Mouse (Mus musculus) embryonic facial prominence, embryonic 12.5 days (tissue): Measurements from ENCODE around the gene Ptprn2. TPM values are rescaled to one million over a fixed set of nuclear protein-coding genes. Genes with fewer than 3 reads are reported as not detected.
A peak's percentile ranks its signal among the peaks of the same experiment; 100 is the strongest.
"Not testable (repeated sequence)": the region's sequence is repeated elsewhere in the genome, so short reads cannot be mapped to it uniquely, and the experiment has no call there.

Experiments used
- ATAC-seq: fragments of 200-750 bp; cut with Nextera tagmentation; 2 replicates; pipeline ENCODE4 v1.8.0; 2017; ENCODE audit not compliant: insufficient number of reproducible peaks, insufficient read depth, low FRiP score, low TSS enrichment
- H3K27ac ChIP-seq: fragments of 300-500 bp; sonication (generic); 2 replicates; pipeline ENCODE4 v1.5.1; 2016; ENCODE audit warnings: mild to moderate bottlenecking
- H3K27me3 ChIP-seq: fragments of 300-500 bp; sonication (generic); 2 replicates; pipeline ENCODE4 v1.6.1; 2016; ENCODE audit warnings: mild to moderate bottlenecking, moderate library complexity
- H3K36me3 ChIP-seq: fragments of 300-500 bp; sonication (generic); 2 replicates; pipeline ENCODE4 v1.6.1; 2016; ENCODE audit warnings: mild to moderate bottlenecking
- H3K4me1 ChIP-seq: fragments of 300-500 bp; sonication (generic); 2 replicates; pipeline ENCODE4 v1.6.1; 2016
- H3K4me2 ChIP-seq: fragments of 300-500 bp; sonication (generic); replicated peaks from 2 replicates; pipeline ENCODE4 v1.6.1; 2016; ENCODE audit warnings: mild to moderate bottlenecking, moderate library complexity
- H3K4me3 ChIP-seq: fragments of 300-500 bp; sonication (generic); 2 replicates; pipeline ENCODE4 v1.5.1; 2016; ENCODE audit warnings: mild to moderate bottlenecking
- H3K9ac ChIP-seq: fragments of 300-500 bp; sonication (generic); 2 replicates; pipeline ENCODE4 v1.6.1; 2016; ENCODE audit warnings: mild to moderate bottlenecking, moderate library complexity
- H3K9me3 ChIP-seq: fragments of 300-500 bp; sonication (generic); 2 replicates; pipeline ENCODE4 v1.6.1; 2016; ENCODE audit warnings: mild to moderate bottlenecking, moderate library complexity
- WGBS: fragments of 180-500 bp; shearing (Covaris S2); methylation state at CpG from one replicate; pipeline ENCODE4 v1.1.7; 2016; 5-methylcytosine and 5-hydroxymethylcytosine counted together
- polyA plus RNA-seq: library from polyadenylated mRNA; unstranded; fragments of >200 nt; fragmentation: Nextera tagmentation; extraction: Ambion mirVana; gene quantifications from 2 replicates; pipeline ENCODE4 v1.2.1, GENCODE M21; 2016

The Ptprn2 gene
- polyA plus RNA-seq, 1 experiment from 2014 or later, result 0.90 TPM

DNA sequence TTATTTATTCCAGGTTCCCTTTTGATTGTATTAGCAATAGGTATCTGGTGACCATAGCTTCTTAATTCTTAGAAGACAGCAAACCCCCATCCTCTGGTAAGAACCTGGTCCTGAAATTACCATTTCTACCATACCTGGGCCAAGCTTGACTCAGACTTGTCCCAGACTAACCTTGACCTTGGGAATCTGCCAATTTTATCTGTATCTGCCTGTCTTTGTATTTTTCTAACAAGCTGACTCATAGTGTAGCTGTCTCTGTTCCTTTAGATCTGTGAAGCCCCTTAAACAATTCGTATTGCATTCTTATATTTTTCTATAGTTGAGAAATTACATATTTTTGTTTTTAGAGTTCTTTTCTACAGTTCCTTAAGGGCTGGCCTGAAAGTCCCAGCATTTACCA is 6.7 kb upstream of the Ptprn2 start:
- ATAC-seq, result no peak
- no peaks in the 10 kb centered on the region for H3K9me3 ChIP-seq

DNA sequence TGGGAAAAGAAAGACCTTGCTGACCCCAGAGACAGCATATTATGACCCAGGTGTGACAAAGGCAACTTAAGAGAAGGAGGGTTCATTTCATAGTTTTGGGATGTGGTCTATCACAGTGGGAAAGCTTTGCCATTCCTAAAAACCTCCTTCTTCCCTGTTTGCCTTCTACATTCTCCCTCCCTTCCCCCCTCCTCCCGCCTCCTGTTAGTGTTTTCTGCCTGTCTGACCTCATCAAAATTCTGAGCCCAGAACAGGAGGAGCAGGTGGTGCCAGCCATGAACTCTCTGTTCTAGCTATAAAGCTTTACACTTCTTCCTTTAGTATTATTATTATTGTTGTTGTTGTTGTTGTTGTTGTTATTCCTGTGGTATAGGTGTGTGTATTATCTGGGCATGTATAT is 3.6 kb upstream of the Ptprn2 start:
- 76% methylated on average over 1 of the region's 1 CpGs for WGBS
- Histone ChIP-seq H3K27ac (no peak overlapping the region), H3K4me1 (peaks cover 7% of the 10 kb centered on the region; the same call in 1 of the 2 replicates), H3K4me3 (no peak overlapping the region), H3K36me3 (no peaks in the 10 kb centered on the region), H3K27me3 (peaks cover 12% of the 10 kb centered on the region), H3K4me2 (no peak overlapping the region), H3K9ac (no peak overlapping the region), H3K9me3 (no peaks in the 10 kb centered on the region)
- ATAC-seq, result no peak

More for the DNA sequence above, 6.7 kb upstream of the Ptprn2 start:
- H3K27me3 ChIP-seq, result no peaks in the 10 kb centered on the region
- no peaks in the 10 kb centered on the region for H3K36me3 ChIP-seq
- H3K4me2 ChIP-seq, result no peak overlapping the region
- 63% methylated on average over 1 of the region's 1 CpGs for WGBS
- no peak overlapping the region for H3K4me3 ChIP-seq
- no peak overlapping the region for H3K9ac ChIP-seq
- no peaks in the 10 kb centered on the region for H3K4me1 ChIP-seq
- no peak overlapping the region for H3K27ac ChIP-seq

DNA sequence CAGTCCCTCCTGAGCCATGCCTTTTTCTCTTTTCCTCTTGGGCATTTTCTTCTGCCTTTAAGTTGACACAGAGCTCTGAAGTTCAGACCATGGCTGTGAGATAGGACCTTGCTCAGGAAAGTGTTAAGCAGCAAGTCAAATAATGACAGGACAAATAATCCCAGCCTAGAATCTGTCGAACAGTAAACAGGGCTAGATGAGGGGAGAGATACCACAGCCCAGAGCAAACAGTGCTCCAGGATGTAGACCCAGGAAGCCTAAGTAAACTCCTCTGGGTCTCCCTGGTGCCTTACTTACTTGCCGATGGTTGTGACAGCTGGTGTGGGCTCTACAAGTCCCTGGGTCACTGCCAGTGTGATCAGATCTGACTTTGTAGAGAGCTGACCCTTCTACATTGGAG is 1.9 kb upstream of the Ptprn2 start:
- ATAC-seq, result no peak

DNA sequence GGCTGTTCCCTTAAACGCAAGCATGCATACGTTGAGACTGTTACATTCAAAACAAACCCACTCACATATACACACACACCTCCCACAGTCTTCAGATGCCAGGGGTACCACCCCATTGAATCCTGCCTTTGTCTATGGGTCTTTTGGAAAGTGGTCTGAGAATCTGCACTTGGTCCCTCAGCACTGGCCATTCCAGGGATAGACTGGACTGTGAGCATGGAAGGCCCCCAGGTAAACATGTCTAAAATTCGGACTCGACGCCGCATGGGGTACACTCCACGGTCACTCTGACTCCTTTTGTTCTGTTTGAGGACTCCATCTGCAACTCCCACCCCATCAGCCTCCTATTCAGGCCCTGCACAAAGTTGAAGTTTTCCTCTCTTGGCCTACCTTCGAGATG is 529 bp upstream of the Ptprn2 start:
- peak overlapping the region; percentile 100 for H3K4me2 ChIP-seq
- H3K4me3 ChIP-seq, result no peak overlapping the region
- H3K27ac ChIP-seq, result no peak overlapping the region
- H3K9ac ChIP-seq, result no peak overlapping the region
- 85% methylated on average over 8 of the region's 8 CpGs for WGBS
- 0 out of 2 replicates have a peak, but pooled peaks have one; percentile 4 for ATAC-seq
- H3K4me1 ChIP-seq, result peaks cover 7% of the 10 kb centered on the region; the same call in 1 of the 2 replicates
- H3K9me3 ChIP-seq, result no peaks in the 10 kb centered on the region
- peaks cover 15% of the 10 kb centered on the region for H3K27me3 ChIP-seq
- H3K36me3 ChIP-seq, result no peaks in the 10 kb centered on the region

More for the DNA sequence above, 1.9 kb upstream of the Ptprn2 start:
- WGBS, result 48% methylated on average over 2 of the region's 2 CpGs
- H3K9me3 ChIP-seq, result no peaks in the 10 kb centered on the region
- no peak overlapping the region for H3K9ac ChIP-seq
- no peaks in the 10 kb centered on the region for H3K36me3 ChIP-seq
- no peak overlapping the region for H3K27ac ChIP-seq
- H3K4me1 ChIP-seq, result peaks cover 7% of the 10 kb centered on the region; the same call in 1 of the 2 replicates
- peaks cover 15% of the 10 kb centered on the region for H3K27me3 ChIP-seq
- H3K4me3 ChIP-seq, result no peak overlapping the region
- H3K4me2 ChIP-seq, result no peak overlapping the region

DNA sequence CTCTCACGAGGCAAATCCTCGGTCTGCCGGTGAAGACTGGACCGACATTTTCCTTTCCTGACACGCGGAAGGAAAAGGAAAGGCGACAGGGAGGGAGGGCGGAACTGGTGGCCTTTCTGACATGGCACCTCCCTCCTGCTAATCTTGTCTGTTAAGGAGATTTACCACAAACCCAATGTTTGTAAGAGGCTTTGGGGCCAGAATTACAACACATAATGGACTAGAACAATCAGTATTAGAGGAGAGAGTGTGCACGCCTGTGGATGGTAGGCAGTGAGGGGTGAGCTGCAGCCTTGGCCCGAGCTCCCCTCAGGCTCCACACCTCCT is 847 bp downstream of the Ptprn2 start:
- H3K4me3 ChIP-seq, result peak overlapping the region; percentile 53
- 5% methylated on average over 10 of the region's 10 CpGs for WGBS
- H3K4me2 ChIP-seq, result peak overlapping the region; percentile 100
- peaks cover 15% of the 10 kb centered on the region for H3K27me3 ChIP-seq
- ATAC-seq, result no peak
- no peak overlapping the region for H3K27ac ChIP-seq
- H3K36me3 ChIP-seq, result no peaks in the 10 kb centered on the region
- no peak overlapping the region for H3K9ac ChIP-seq
- peaks cover 7% of the 10 kb centered on the region; the same call in 1 of the 2 replicates for H3K4me1 ChIP-seq
- H3K9me3 ChIP-seq, result no peaks in the 10 kb centered on the region

DNA sequence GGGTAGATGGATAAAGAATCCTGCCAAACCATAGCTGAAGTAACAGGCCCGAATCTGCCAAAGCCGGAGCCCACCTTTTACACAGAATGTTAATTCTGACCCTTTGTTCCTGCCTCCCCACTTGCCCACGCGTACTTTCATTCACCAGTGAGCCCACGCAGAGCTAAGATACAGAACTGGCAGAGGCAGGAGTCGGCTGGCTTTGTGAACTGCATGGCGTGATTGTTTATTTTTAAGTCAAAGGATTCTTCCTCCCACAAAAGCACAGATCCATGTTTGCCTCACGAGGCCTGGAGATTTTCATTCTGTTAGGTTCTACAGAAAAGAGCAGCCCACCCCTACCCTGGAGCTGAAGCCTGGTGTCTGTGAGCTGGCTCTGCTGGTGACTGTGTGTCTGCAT is 3.3 kb downstream of the Ptprn2 start:
- Histone ChIP-seq H3K27me3 (peaks cover 15% of the 10 kb centered on the region), H3K4me3 (no peak overlapping the region), H3K9me3 (no peaks in the 10 kb centered on the region), H3K27ac (no peak overlapping the region), H3K9ac (no peak overlapping the region), H3K4me2 (no peak overlapping the region), H3K36me3 (no peaks in the 10 kb centered on the region), H3K4me1 (peaks cover 7% of the 10 kb centered on the region; the same call in 1 of the 2 replicates)
- ATAC-seq, result no peak
- 69% methylated on average over 8 of the region's 8 CpGs for WGBS

DNA sequence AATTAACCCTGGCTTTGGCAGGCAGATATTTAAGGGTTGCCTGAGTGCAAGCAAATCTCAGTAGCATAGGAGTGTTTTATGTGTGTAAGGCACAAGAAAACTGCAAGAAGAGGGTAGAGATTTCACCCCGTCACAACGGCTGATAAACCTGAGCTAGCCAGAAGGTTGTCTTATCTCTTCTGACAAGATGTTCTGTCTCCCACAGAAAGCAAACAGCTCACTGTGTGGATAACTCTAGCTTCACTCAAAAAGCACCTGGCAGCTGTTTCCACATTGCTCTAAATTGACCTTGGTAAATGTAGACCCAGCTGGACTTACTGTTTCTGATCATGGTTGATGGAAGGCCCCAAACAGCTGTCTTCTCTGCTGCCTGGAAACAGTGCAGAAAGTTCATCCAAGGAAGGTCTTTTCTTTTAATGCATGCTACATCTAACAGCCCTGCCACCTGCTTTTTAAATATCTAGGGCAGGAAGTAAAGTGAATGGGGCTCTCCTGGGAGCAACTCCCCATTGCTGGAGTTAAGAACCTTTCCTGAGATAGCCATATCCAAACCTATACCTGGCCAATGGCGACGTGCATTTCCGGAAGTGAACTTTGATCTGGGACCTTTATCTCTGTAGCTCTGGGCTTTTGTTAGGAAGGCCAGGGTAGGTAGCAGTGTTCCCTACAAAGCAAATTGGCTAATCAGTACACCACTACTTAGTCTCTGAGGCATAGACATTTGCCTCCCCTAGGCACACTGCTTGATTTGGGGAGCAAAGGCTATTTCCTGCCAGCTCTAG is 5.2 kb downstream of the Ptprn2 start:
- 86% methylated on average over 5 of the region's 5 CpGs for WGBS
- Histone ChIP-seq H3K27me3 (peaks cover 14% of the 10 kb centered on the region), H3K4me3 (no peak overlapping the region), H3K9me3 (no peaks in the 10 kb centered on the region), H3K36me3 (no peaks in the 10 kb centered on the region), H3K4me1 (peaks cover 7% of the 10 kb centered on the region; the same call in 1 of the 2 replicates), H3K27ac (no peak overlapping the region), H3K9ac (no peak overlapping the region), H3K4me2 (no peak overlapping the region)
- ATAC-seq, result no peak

DNA sequence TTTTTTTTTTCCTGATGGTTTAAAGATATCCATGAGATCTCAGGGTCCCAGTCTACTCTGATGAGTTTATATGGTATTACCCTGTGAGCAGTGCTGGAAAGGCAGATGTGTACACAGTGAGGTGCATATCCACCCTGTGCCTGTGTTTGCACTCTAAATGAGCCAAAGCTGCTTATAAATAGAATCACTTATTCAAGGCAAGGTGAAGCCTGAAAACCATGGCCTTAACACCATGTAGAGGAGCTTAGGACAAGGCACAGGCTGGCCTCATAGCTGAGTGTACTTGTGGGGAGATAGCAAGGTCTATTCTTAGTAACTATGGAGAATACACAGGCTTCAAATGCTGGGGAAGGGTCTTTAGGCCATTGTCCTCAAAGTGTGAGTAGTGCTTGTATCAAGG is 13.1 kb downstream of the Ptprn2 start:
- no peak for ATAC-seq
- H3K9me3 ChIP-seq, result no peaks in the 10 kb centered on the region
- H3K36me3 ChIP-seq, result no peaks in the 10 kb centered on the region
- no peak overlapping the region for H3K9ac ChIP-seq
- H3K4me2 ChIP-seq, result no peak overlapping the region
- H3K4me1 ChIP-seq, result no peaks in the 10 kb centered on the region
- H3K27me3 ChIP-seq, result no peaks in the 10 kb centered on the region
- no peak overlapping the region for H3K4me3 ChIP-seq
- no peak overlapping the region for H3K27ac ChIP-seq

DNA sequence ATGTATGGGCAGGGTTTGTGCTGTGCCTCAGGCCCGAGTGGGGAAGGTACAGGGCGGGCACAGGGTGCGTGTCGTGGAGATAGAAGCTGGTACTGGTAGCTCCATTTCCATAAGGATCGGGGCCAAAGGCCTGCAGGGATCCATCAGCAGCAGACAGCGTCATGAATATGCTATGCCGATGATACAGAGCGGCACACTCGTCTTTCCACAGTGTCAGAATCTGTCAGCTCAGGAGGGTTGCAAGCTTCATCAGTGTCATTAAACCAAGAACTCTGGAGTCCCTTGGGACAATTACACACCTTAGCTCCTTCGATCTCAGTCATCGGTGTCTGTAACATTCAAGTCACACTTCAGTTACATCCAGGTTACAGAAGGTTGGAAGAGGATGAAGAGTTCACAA is 15.1 kb downstream of the Ptprn2 start:
- Histone ChIP-seq H3K4me1 (no peaks in the 10 kb centered on the region), H3K4me3 (no peak overlapping the region), H3K27ac (no peak overlapping the region), H3K9me3 (no peaks in the 10 kb centered on the region), H3K9ac (no peak overlapping the region), H3K36me3 (no peaks in the 10 kb centered on the region), H3K27me3 (no peaks in the 10 kb centered on the region), H3K4me2 (no peak overlapping the region)
- ATAC-seq, result no peak
- WGBS, result 88% methylated on average over 11 of the region's 11 CpGs

DNA sequence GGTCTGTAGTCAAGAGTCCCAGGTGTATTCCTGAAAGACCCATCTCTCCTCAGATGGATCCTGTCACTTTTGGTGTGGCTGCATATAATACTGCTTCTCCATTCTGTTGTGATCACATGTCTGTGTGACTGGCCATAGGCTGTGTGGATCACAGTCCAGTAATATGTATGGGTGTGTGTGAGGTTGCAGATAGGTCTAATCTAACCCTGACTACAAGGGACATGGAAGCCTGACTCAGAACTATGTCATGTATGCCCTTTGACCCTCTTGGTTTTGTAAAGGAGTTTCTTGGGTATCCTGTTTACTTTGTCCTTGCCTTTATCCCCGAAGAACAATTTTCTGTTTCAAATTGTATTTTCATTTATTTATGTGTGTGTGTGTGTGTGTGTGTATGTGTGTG is 27.0 kb downstream of the Ptprn2 start:
- no peaks in the 10 kb centered on the region for H3K9me3 ChIP-seq
- no peaks in the 10 kb centered on the region for H3K4me1 ChIP-seq
- no peaks in the 10 kb centered on the region for H3K27me3 ChIP-seq
- H3K9ac ChIP-seq, result no peak overlapping the region
- H3K4me2 ChIP-seq, result no peak overlapping the region
- no peak for ATAC-seq
- H3K36me3 ChIP-seq, result no peaks in the 10 kb centered on the region
- WGBS, result 72% methylated on average over 1 of the region's 1 CpGs
- H3K27ac ChIP-seq, result no peak overlapping the region
- H3K4me3 ChIP-seq, result no peak overlapping the region

DNA sequence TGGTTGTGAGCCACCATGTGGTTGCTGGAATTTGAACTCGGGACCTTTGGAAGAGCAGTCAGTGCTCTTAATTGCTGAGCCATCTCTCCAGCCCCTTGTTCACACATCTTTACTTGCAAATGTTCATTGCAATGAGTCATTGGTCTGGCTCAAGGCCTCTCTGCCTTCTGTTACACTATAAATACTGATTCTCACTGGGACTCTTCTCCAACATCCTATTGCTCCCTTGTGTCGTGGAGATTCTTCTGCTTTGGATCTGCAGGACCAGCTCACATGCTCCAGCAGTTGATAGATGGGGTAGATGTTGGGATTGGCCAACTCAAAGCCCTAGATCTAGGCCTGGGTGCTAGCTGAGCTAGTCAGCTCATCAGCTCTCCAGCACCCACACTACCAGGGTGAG is 28.3 kb downstream of the Ptprn2 start:
- H3K4me1 ChIP-seq, H3K9ac ChIP-seq, H3K27me3 ChIP-seq, H3K27ac ChIP-seq, H3K9me3 ChIP-seq, ATAC-seq, H3K36me3 ChIP-seq, H3K4me3 ChIP-seq, H3K4me2 ChIP-seq: not testable (repeated sequence)
- 66% methylated on average over 2 of the region's 2 CpGs for WGBS

DNA sequence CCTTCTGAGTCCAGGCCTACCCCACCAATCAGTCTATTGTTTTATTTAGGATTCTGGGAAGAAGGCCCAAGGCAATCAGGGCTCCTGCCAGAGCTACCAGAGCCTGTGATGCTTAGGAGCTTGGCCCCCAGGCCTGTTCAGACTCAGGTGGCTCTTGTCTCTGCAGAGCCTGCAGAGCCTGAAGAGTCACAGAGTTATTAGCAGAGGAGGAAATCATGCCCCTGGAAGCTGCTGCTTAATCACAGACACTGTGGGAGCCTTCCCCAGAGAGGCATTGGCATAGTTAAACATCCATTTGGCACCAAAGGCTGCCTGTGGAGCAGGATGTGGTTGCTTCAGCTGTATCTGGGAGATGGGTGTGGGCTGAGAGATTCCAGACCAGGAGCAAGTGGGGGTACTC is 30.3 kb downstream of the Ptprn2 start:
- Histone ChIP-seq H3K27ac (no peak overlapping the region), H3K9me3 (no peaks in the 10 kb centered on the region)
- ATAC-seq, result no peak

More for the DNA sequence above, 30.3 kb downstream of the Ptprn2 start:
- Histone ChIP-seq H3K9ac (no peak overlapping the region), H3K27me3 (no peaks in the 10 kb centered on the region), H3K4me1 (no peaks in the 10 kb centered on the region), H3K4me3 (no peak overlapping the region), H3K36me3 (no peaks in the 10 kb centered on the region), H3K4me2 (no peak overlapping the region)
